Mouse (Mus musculus): ENCODE measurements around the gene Gorasp1.

DNA sequence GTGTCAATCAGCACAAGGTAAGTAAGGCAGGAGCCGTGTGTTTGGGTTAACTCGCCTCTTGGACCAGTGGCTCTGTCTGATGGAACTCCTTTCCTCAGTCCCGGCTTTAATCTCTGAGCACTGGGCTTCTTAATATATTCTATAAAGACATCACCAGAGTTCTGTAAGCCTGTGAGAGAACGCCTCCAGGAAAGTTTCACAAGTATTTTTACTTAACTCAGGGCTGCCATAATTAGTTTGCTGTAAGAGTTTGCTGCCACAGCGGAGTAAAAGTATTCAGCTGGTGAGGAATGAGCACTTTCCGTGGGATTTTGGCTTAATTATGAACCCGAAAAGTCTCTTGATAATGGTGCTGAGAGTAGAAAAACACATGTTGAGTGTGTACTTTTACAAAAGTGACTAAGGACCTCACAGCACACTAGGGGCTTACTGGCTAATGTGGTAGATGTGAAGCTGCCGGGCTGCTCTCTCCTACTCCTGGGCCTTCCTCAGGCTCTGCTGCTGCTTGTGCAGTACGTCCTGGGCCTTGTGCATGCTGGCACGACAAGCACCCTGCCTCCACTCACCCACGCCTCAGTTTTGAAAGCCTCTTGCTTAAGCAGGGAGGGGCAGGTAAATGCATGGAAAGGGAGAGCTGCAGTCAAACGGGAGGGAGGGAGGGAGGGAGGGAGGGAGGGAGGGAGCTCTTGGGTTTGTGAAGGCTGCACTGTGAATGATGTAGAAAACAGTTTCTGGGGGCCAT, 34.8 kb downstream of the Gorasp1 start:
- TF ChIP-seq CTCF (IDR thresholded peaks at IDR 0.05; ENCODE audit: low read depth) (no peak), EP300 (IDR thresholded peaks at IDR 0.05; ENCODE audit: low read depth) (no peak)

All from liver, embryonic 14.5 days (tissue).